Mouse (Mus musculus) neural tube, embryonic 14.5 days (tissue): ENCODE results near the gene Pmf1. TPM values are rescaled to one million over a fixed set of nuclear protein-coding genes. Genes with fewer than 3 reads are reported as not detected.

Experiments used
- ATAC-seq: fragments of 200-750 bp; cut with Nextera tagmentation; 2 replicates; pipeline ENCODE4 v1.8.0; 2017; ENCODE audit warnings: low read depth, mild to moderate bottlenecking, moderate TSS enrichment, moderate library complexity
- H3K27ac ChIP-seq: fragments of 300-500 bp; sonication (generic); 2 replicates; pipeline ENCODE4 v1.5.1; 2014; ENCODE audit warnings: low read depth, mild to moderate bottlenecking, control low read depth, low read length, moderate library complexity, mixed read lengths
- H3K27me3 ChIP-seq: fragments of 300-500 bp; sonication (generic); 2 replicates; pipeline ENCODE4 v1.6.1; 2014; ENCODE audit warnings: low read length; ENCODE audit not compliant: control insufficient read depth, insufficient read depth
- H3K36me3 ChIP-seq: fragments of 300-500 bp; sonication (generic); 2 replicates; pipeline ENCODE4 v1.6.1; 2014; ENCODE audit warnings: low read length, mixed read lengths; ENCODE audit not compliant: control insufficient read depth, insufficient read depth
- H3K4me1 ChIP-seq: fragments of 300-500 bp; sonication (generic); 2 replicates; pipeline ENCODE4 v1.6.1; 2014; ENCODE audit warnings: low read length; ENCODE audit not compliant: control insufficient read depth, insufficient read depth
- H3K4me2 ChIP-seq: fragments of 300-500 bp; sonication (generic); 2 replicates; pipeline ENCODE4 v1.6.1; 2014; ENCODE audit warnings: mild to moderate bottlenecking, low read depth, low read length, control low read depth
- H3K4me3 ChIP-seq: fragments of 300-500 bp; sonication (generic); 2 replicates; pipeline ENCODE4 v1.5.1; 2014; ENCODE audit warnings: low read depth, low read length, control low read depth, mixed read lengths
- H3K9ac ChIP-seq: fragments of 300-500 bp; sonication (generic); replicated peaks from 2 replicates; pipeline ENCODE4 v1.6.1; 2014; ENCODE audit warnings: low read depth, mild to moderate bottlenecking, control low read depth, low read length, mixed read lengths
- H3K9me3 ChIP-seq: fragments of 300-500 bp; sonication (generic); 2 replicates; pipeline ENCODE4 v1.6.1; 2016; ENCODE audit warnings: low read length; ENCODE audit not compliant: control insufficient read depth
- WGBS: fragments of 180-500 bp; shearing (Covaris S2); extraction: QIAGEN DNeasy Blood & Tissue Kit; methylation state at CpG from one replicate; pipeline ENCODE4 v1.1.7; 2014; 5-methylcytosine and 5-hydroxymethylcytosine counted together
- microRNA-seq: library from miRNA; unstranded; fragments of <30 nt; microRNA quantifications from one replicate; pipeline ENCODE4, GENCODE M21; 2016
- polyA plus RNA-seq: library from polyadenylated mRNA; unstranded; fragments of >200 nt; fragmentation: Nextera tagmentation; extraction: Ambion mirVana; gene quantifications from 2 replicates; pipeline ENCODE4 v1.2.1, GENCODE M21; 2014

Gene Pmf1
- polyA plus RNA-seq, 1 experiment from 2014 or later = 19.3 TPM

DNA sequence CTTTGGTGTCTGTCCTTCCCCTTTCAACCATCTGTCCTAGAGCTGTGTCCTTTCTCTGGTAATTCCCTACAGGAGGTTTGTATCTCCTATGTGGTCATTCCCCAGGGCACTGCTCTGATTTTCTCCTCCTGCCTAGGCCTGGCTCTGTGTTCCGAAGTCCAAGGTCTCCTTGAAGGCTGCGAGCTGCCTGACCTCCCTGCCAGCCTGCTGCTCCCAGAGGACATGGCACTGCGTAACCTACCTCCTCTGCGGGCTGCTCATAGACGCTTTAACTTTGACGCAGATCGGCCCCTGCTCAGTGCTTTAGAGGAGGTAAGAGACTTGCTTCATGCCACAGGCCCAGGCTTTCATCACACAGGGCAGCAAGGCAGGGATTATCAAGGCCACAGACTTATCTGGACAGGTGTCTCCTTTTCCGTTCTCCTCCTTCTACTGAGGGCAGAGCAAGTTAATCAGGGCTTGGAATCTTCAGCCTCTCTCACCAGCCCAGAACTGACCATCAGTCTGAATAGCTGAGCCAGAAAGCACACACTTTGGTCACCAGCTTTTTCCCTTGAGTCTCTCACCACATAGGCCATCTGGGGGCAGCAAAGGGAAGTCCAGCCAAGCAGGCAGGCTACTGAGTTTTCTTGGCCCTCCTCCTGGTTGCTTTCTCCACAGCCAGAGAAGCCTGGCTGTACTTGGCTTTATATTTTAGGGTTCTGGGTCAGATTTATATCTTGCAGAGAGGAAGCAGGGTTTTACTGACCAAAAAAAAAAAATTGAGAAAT, 55.5 kb downstream of the Pmf1 start:
- no peak overlapping the region for H3K9ac ChIP-seq
- no peak overlapping the region for H3K4me2 ChIP-seq
- 95% methylated on average over 8 of the region's 8 CpGs for whole genome bisulfite sequencing
- no peak for ATAC-seq
- H3K36me3 ChIP-seq = peaks cover 98% of the 10 kb centered on the region
- no peak overlapping the region for H3K27ac ChIP-seq
- H3K27me3 ChIP-seq = no peaks in the 10 kb centered on the region
- H3K4me3 ChIP-seq = no peak overlapping the region
- H3K9me3 ChIP-seq = no peaks in the 10 kb centered on the region
- H3K4me1 ChIP-seq = no peaks in the 10 kb centered on the region

DNA sequence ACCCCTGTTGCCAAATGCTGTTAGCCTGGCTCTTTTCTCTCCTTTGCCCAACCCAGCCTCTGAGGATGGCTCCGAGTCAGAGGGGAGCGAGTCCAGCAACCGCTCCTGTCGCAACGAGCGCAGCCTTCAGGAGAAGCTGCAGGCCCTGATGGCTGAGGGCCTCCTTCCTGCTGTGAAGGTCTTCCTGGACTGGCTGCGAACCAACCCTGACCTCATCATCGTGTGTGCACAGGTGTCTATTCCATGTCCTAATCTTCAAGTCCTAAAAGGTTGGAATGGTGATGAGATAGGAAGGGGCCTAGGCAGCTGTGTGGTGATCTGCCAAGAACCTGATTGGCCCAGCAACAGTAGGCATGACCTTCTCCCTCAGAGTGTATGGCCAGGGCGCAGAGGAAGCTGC, 57.2 kb downstream of the Pmf1 start:
- 93% methylated on average over 9 of the region's 9 CpGs for WGBS
- H3K4me3 ChIP-seq = no peak overlapping the region
- ATAC-seq = no peak

DNA sequence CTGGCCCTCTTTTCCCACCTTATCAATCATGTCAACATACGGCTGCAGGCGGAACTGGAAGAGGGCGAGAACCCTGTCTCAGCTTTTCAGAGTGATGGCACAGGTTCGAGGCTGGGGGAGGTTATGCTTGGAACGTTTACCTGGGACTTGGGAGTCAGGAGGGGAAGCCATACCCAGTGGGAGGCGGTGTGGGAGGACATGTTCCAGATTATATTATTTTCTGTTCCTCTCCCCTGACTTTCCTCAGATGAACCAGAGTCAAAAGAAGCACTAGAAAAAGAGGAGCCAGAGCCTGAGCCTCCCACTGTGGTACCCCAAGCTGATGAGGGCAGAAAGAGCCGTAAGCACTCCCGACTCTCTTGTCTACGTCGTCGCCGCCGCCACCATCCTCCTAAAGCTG, 59.4 kb downstream of the Pmf1 start:
- Histone ChIP-seq H3K27ac (no peak overlapping the region), H3K4me1 (no peaks in the 10 kb centered on the region), H3K27me3 (no peaks in the 10 kb centered on the region), H3K36me3 (peaks cover 95% of the 10 kb centered on the region), H3K4me2 (no peak overlapping the region), H3K4me3 (no peak overlapping the region), H3K9me3 (no peaks in the 10 kb centered on the region), H3K9ac (no peak overlapping the region)
- 91% methylated on average over 13 of the region's 13 CpGs for WGBS
- ATAC-seq = no peak

More for the DNA sequence above, 57.2 kb downstream of the Pmf1 start:
- no peak overlapping the region for H3K27ac ChIP-seq
- no peaks in the 10 kb centered on the region for H3K27me3 ChIP-seq
- peaks cover 98% of the 10 kb centered on the region for H3K36me3 ChIP-seq
- H3K9ac ChIP-seq = no peak overlapping the region
- no peaks in the 10 kb centered on the region for H3K4me1 ChIP-seq
- H3K9me3 ChIP-seq = no peaks in the 10 kb centered on the region
- no peak overlapping the region for H3K4me2 ChIP-seq

Small RNA genes lying within 50 kb of the gene (microRNA-seq; reads per million reads assigned to microRNA genes)
- not detected for gene Mir7011

Other genes starting within 250 kb of the Pmf1 start
- 0.51 and 0.85 TPM in 2 replicates for gene Rhbg, start 155.6 kb downstream of the Pmf1 start, polyA plus RNA-seq
- gene Gm38392, start 123.1 kb downstream of the Pmf1 start, polyA plus RNA-seq = 0.72 TPM in 1 of 2 replicates, not detected in the other
- 8.1 and 9.0 TPM in 2 replicates for gene Tsacc, start 113.3 kb downstream of the Pmf1 start, polyA plus RNA-seq
- gene Cct3, start 113.2 kb downstream of the Pmf1 start, polyA plus RNA-seq = 427 and 462 TPM in 2 replicates
- gene Glmp, start 85.3 kb downstream of the Pmf1 start, polyA plus RNA-seq = 65.0 and 76.4 TPM in 2 replicates
- 0.90 and 0.99 TPM in 2 replicates for gene Tmem79, start 74.2 kb downstream of the Pmf1 start, polyA plus RNA-seq
- gene Smg5, start 74.1 kb downstream of the Pmf1 start, polyA plus RNA-seq = 47.6 and 49.0 TPM in 2 replicates
- gene Paqr6, start 45.7 kb downstream of the Pmf1 start, polyA plus RNA-seq = 0.35 and 1.6 TPM in 2 replicates
- 0.28 TPM in 1 of 2 replicates, not detected in the other for gene Bglap3, start 37.6 kb downstream of the Pmf1 start, polyA plus RNA-seq
- not detected in 2 replicates for gene Bglap2, start 31.6 kb downstream of the Pmf1 start, polyA plus RNA-seq
- not detected in 2 replicates for gene Bglap, start 25.9 kb downstream of the Pmf1 start, polyA plus RNA-seq
- gene Slc25a44, start 14.8 kb upstream of the Pmf1 start, polyA plus RNA-seq = 40.8 and 42.5 TPM in 2 replicates
- 20.8 and 21.5 TPM in 2 replicates for gene Sema4a, start 50.9 kb upstream of the Pmf1 start, polyA plus RNA-seq
- 41.0 and 41.4 TPM in 2 replicates for gene Lmna, start 99.6 kb upstream of the Pmf1 start, polyA plus RNA-seq
- gene Mex3a, start 122.1 kb upstream of the Pmf1 start, polyA plus RNA-seq = 34.0 and 35.3 TPM in 2 replicates
- gene Rab25, start 138.0 kb upstream of the Pmf1 start, polyA plus RNA-seq = not detected in 2 replicates
- 97.0 and 106 TPM in 2 replicates for gene Lamtor2, start 142.7 kb upstream of the Pmf1 start, polyA plus RNA-seq
- gene Ubqln4, start 143.4 kb upstream of the Pmf1 start, polyA plus RNA-seq = 43.5 and 44.1 TPM in 2 replicates
- 127 and 143 TPM in 2 replicates for gene Ssr2, start 165.5 kb upstream of the Pmf1 start, polyA plus RNA-seq
- 137 and 145 TPM in 2 replicates for gene Arhgef2, start 195.6 kb upstream of the Pmf1 start, polyA plus RNA-seq
- not detected in 2 replicates for gene Rxfp4, start 242.8 kb upstream of the Pmf1 start, polyA plus RNA-seq